Mouse (Mus musculus) cerebellum, adult (tissue): ENCODE results near the gene Pafah1b1.

ENCODE experiments used
- ATAC-seq: cut with Nextera tagmentation; 2 replicates; pipeline ENCODE4 v1.9.2; 2017; ENCODE audit warnings: mild to moderate bottlenecking, moderate library complexity, mixed read lengths; ENCODE audit not compliant: insufficient number of reproducible peaks, low FRiP score, low TSS enrichment

Gene Pafah1b1

GRCm38 (mm10) chr11:74665631-74666283, 58.7 kb downstream of the Pafah1b1 start:
- no peak for ATAC-seq

- no peak for ATAC-seq
Observed at GRCm38 (mm10) chr11:74664906-74665305, 59.6 kb downstream of the Pafah1b1 start.

- ATAC-seq: no peak
Observed at GRCm38 (mm10) chr11:74664279-74664678, 60.2 kb downstream of the Pafah1b1 start.

- ATAC-seq: no peak
Observed at GRCm38 (mm10) chr11:74662221-74662620, 62.2 kb downstream of the Pafah1b1 start.

- ATAC-seq: no peak
Observed at GRCm38 (mm10) chr11:74661641-74662040, 62.8 kb downstream of the Pafah1b1 start.

GRCm38 (mm10) chr11:74660336-74660735, 64.1 kb downstream of the Pafah1b1 start:
- no peak for ATAC-seq

- ATAC-seq: no peak
Observed at GRCm38 (mm10) chr11:74655941-74656340, 68.5 kb downstream of the Pafah1b1 start.

GRCm38 (mm10) chr11:74653385-74653784, 71.1 kb downstream of the Pafah1b1 start:
- no peak for ATAC-seq

- no peak for ATAC-seq
Observed at GRCm38 (mm10) chr11:74652791-74653191, 71.7 kb downstream of the Pafah1b1 start.

GRCm38 (mm10) chr11:74650576-74651100, 73.8 kb downstream of the Pafah1b1 start:
- no peak for ATAC-seq

GRCm38 (mm10) chr11:74649647-74650551, 74.6 kb downstream of the Pafah1b1 start:
- peak; percentile 32; the same call in 1 of the 2 replicates for ATAC-seq

GRCm38 (mm10) chr11:74649095-74649646, 75.3 kb downstream of the Pafah1b1 start, which contains the start of gene Cluh:
Cluh (plus strand) TSS chr11:74649495.
- ATAC-seq: peak; percentile 83

- ATAC-seq: no peak
Observed at GRCm38 (mm10) chr11:74648676-74649075, 75.8 kb downstream of the Pafah1b1 start.

GRCm38 (mm10) chr11:74647966-74648365, 76.5 kb downstream of the Pafah1b1 start:
- ATAC-seq: no peak

GRCm38 (mm10) chr11:74639628-74640027, 84.8 kb downstream of the Pafah1b1 start:
- no peak for ATAC-seq

GRCm38 (mm10) chr11:74638791-74639411, 85.6 kb downstream of the Pafah1b1 start:
- 0 out of 2 replicates have a peak, but pooled peaks have one; percentile 7 for ATAC-seq

- peak; percentile 86 for ATAC-seq
Observed at GRCm38 (mm10) chr11:74637971-74638790, 86.3 kb downstream of the Pafah1b1 start.

- no peak for ATAC-seq
Observed at GRCm38 (mm10) chr11:74637486-74637885, 87.0 kb downstream of the Pafah1b1 start.

GRCm38 (mm10) chr11:74634490-74635275, 89.8 kb downstream of the Pafah1b1 start:
- ATAC-seq: peak; percentile 43; the same call in 1 of the 2 replicates
